Comparison of ENCODE assay signal across 17 mouse cellular contexts in the genomic region with DNA sequence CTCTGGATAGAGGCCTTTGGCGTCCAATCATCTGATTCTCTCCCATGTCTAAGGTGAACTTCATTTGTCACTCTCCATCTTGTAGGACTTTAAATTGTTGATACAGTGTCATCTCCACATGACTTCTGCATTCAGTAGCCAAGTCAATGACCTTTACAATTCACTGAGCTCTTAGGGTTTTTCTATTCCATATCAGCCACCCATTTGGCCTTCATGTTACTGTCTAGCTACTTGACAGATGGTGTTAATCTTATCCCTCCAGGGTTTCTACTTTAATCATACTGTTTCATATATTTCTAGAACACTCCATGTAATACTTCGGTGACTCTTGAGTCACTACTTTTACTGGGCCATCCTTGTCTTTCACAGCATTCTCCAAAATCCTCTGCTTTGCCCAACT.
"Had no signal": no experiment of that assay in that cellular context is flagged by ENCODE, and none has a peak within 500 bp of the region (broad histone marks: within the 10 kb centered on the region; RNA-seq: fewer than 3 reads in every experiment).

No protein-coding gene starts in this region.

- ATAC-seq: forebrain, embryonic 13.5 days; forebrain, embryonic 14.5 days; forebrain, embryonic 15.5 days; forebrain, embryonic 16.5 days; forebrain, postnatal 0 days had no signal

- DNase-seq: cerebellum, postnatal 14 days; cerebellum, postnatal 25 days; cerebellum, postnatal 36 days; embryo, embryonic 11 days; forebrain, postnatal 0 days; gastrocnemius, adult 2 months; gastrocnemius, postnatal 10 days; gastrocnemius, postnatal 14 days; gastrocnemius, postnatal 25 days; gastrocnemius, postnatal 36 days; heart, adult 11 months; heart, adult 18-20 months; heart, adult 2 months had no signal
